In genomic region chr13:32957917-32958316, GRCm38 (mm10) we compare ENCODE assay signal across 26 mouse cellular contexts. TPM values are rescaled to one million over a fixed set of nuclear protein-coding genes. Genes with fewer than 3 reads are reported as not detected.
DNase-seq lines count a peak whose midpoint lies in the region; ATAC-seq and TF ChIP-seq lines count a peak whose summit lies in the region.
"Had no signal": no experiment of that assay in that cellular context is flagged by ENCODE, and none has a peak within 500 bp of the region (broad histone marks: within the 10 kb centered on the region; RNA-seq: fewer than 3 reads in every experiment).

No protein-coding gene starts in this region.

- no peaks in the 10 kb centered on the region for H3K27me3 ChIP-seq in heart, embryonic 13.5 days (replicated peaks)
- H3K27me3 ChIP-seq in lung, postnatal 0 days (replicated peaks; ENCODE audit: insufficient read depth, low read length) = no peaks in the 10 kb centered on the region
- no peaks in the 10 kb centered on the region for H3K27me3 ChIP-seq in midbrain, embryonic 14.5 days (ENCODE audit: control insufficient read depth, insufficient read depth, low read length)
- H3K27me3 ChIP-seq: embryonic facial prominence, embryonic 15.5 days had no signal

- H3K9ac ChIP-seq in heart, embryonic 13.5 days = no peak overlapping the region
- H3K9ac ChIP-seq in lung, postnatal 0 days (replicated peaks; ENCODE audit: low read depth) = no peak overlapping the region
- H3K9ac ChIP-seq in midbrain, embryonic 14.5 days (replicated peaks; ENCODE audit: low read length) = no peak overlapping the region
- H3K9ac ChIP-seq: embryonic facial prominence, embryonic 15.5 days had no signal

- no peak overlapping the region for H3K4me2 ChIP-seq in heart, embryonic 13.5 days
- H3K4me2 ChIP-seq in lung, postnatal 0 days (replicated peaks; ENCODE audit: low read depth, low read length) = no peak overlapping the region
- no peak overlapping the region for H3K4me2 ChIP-seq in midbrain, embryonic 14.5 days (ENCODE audit: low read length)
- H3K4me2 ChIP-seq: embryonic facial prominence, embryonic 15.5 days; midbrain, embryonic 11.5 days had no signal

- no peak for ATAC-seq in heart, embryonic 13.5 days (ENCODE audit: extremely low read depth, insufficient number of reproducible peaks, low FRiP score, low TSS enrichment)
- peak; percentile 80 for ATAC-seq in lung, postnatal 0 days
- no peak for ATAC-seq in midbrain, embryonic 14.5 days (ENCODE audit: low FRiP score, low TSS enrichment)

- no peaks in the 10 kb centered on the region for H3K36me3 ChIP-seq in heart, embryonic 13.5 days
- no peaks in the 10 kb centered on the region for H3K36me3 ChIP-seq in lung, postnatal 0 days (ENCODE audit: insufficient read depth, low read length)
- no peaks in the 10 kb centered on the region for H3K36me3 ChIP-seq in midbrain, embryonic 14.5 days (ENCODE audit: control insufficient read depth, insufficient read depth, low read length)
- H3K36me3 ChIP-seq: embryonic facial prominence, embryonic 15.5 days; hindbrain, embryonic 10.5 days had no signal

- 40% methylated on average over 4 of the region's 4 CpGs for WGBS in heart, embryonic 13.5 days
- WGBS in lung, postnatal 0 days = 28% methylated on average over 4 of the region's 4 CpGs
- 81% methylated on average over 4 of the region's 4 CpGs for WGBS in midbrain, embryonic 14.5 days

- DNase-seq in adrenal gland, adult 2 months = peak; percentile 42
- DNase-seq in adrenal gland, postnatal 25 days = no peak
- no peak for DNase-seq in heart, adult 8-10 months (ENCODE audit: low spot score)
- peak; percentile 53 for DNase-seq in NIH3T3 (ENCODE audit: low read depth)
- peak; percentile 72 for DNase-seq in lung, postnatal 0 days (ENCODE audit: low spot score)
- no peak for DNase-seq in midbrain, embryonic 14.5 days
- no peak for DNase-seq in spleen, postnatal 36 days (ENCODE audit: low spot score in 2 of 2)
- DNase-seq: cerebellum, adult 11 months; cerebellum, postnatal 14 days; embryo, embryonic 11 days; gastrocnemius, postnatal 10 days; left cerebral cortex, postnatal 4 days; thymus, postnatal 36 days had no signal

- TF ChIP-seq CTCF in lung, postnatal 0 days (IDR thresholded peaks at IDR 0.05) = no peak

- peak; percentile 100 for TF ChIP-seq EP300 in lung, postnatal 0 days (IDR thresholded peaks at IDR 0.05)

- H3K27ac ChIP-seq in heart, embryonic 13.5 days (replicated peaks) = peak overlapping the region; percentile 79
- peak overlapping the region; percentile 68 for H3K27ac ChIP-seq in lung, postnatal 0 days (ENCODE audit: low read length)
- no peak overlapping the region for H3K27ac ChIP-seq in midbrain, embryonic 14.5 days (replicated peaks; ENCODE audit: low read depth, low read length)
- H3K27ac ChIP-seq: embryonic facial prominence, embryonic 15.5 days; hindbrain, embryonic 10.5 days; macrophage had no signal

- peaks cover 32% of the 10 kb centered on the region for H3K4me1 ChIP-seq in heart, embryonic 13.5 days
- H3K4me1 ChIP-seq in lung, postnatal 0 days (ENCODE audit: insufficient read depth, low read depth, low read length) = no peaks in the 10 kb centered on the region
- H3K4me1 ChIP-seq in midbrain, embryonic 14.5 days (ENCODE audit: control insufficient read depth, insufficient read depth, low read length) = no peaks in the 10 kb centered on the region
- H3K4me1 ChIP-seq: embryonic facial prominence, embryonic 15.5 days; hindbrain, embryonic 10.5 days had no signal

- peaks cover 6% of the 10 kb centered on the region; the same call in 1 of the 2 replicates for H3K9me3 ChIP-seq in heart, embryonic 13.5 days
- no peaks in the 10 kb centered on the region for H3K9me3 ChIP-seq in lung, postnatal 0 days (ENCODE audit: low read length)
- H3K9me3 ChIP-seq in midbrain, embryonic 14.5 days (ENCODE audit: control insufficient read depth, low read length) = no peaks in the 10 kb centered on the region
- H3K9me3 ChIP-seq: embryonic facial prominence, embryonic 15.5 days had no signal

- no peak overlapping the region for H3K4me3 ChIP-seq in heart, embryonic 13.5 days
- H3K4me3 ChIP-seq in lung, postnatal 0 days (ENCODE audit: low read depth, low read length) = no peak overlapping the region
- H3K4me3 ChIP-seq in midbrain, embryonic 14.5 days (replicated peaks; ENCODE audit: low read depth, low read length) = no peak overlapping the region
- H3K4me3 ChIP-seq: embryonic facial prominence, embryonic 15.5 days; hindbrain, embryonic 10.5 days had no signal

RNA-seq across cellular contexts. Expression of gene Serpinb6b, which starts 7.1 kb away (rescaled TPM):
- total RNA-seq in adrenal gland, adult 2 months (2021) = 10 to 100 TPM; 28.3 to 31.1 TPM
- polyA plus RNA-seq in adrenal gland, adult 2 months (2012; rRNA removed) = 6.2 and 7.3 TPM in 2 replicates
- 43.9 and 61.3 TPM in 2 replicates for total RNA-seq in adrenal gland, postnatal 25 days (2021)
- polyA plus RNA-seq in heart, embryonic 13.5 days (2015; fragmentation: Nextera tagmentation; extraction: Ambion mirVana) = 18.0 and 22.7 TPM in 2 replicates
- total RNA-seq in heart, adult 8-10 months (2022) = 10 to 100 TPM; 38.5 to 44.4 (median 41.6) TPM
- polyA plus RNA-seq in lung, postnatal 0 days (2015; fragmentation: Nextera tagmentation; extraction: Ambion mirVana) = 232 and 253 TPM in 2 replicates
- polyA plus RNA-seq in midbrain, embryonic 14.5 days (2014; fragmentation: Nextera tagmentation; extraction: Ambion mirVana) = 0.81 and 0.95 TPM in 2 replicates

RNA-seq across cellular contexts. Expression of gene Serpinb9, which starts 45.1 kb away (rescaled TPM):
- 10 to 100 TPM; 19.0 to 19.4 TPM for total RNA-seq in adrenal gland, adult 2 months (2021)
- 3.0 TPM in 2 replicates for polyA plus RNA-seq in adrenal gland, adult 2 months (2012; rRNA removed)
- 15.6 and 19.8 TPM in 2 replicates for total RNA-seq in adrenal gland, postnatal 25 days (2021)
- 7.8 and 8.2 TPM in 2 replicates for polyA plus RNA-seq in heart, embryonic 13.5 days (2015; fragmentation: Nextera tagmentation; extraction: Ambion mirVana)
- 10 to 100 TPM in 1 of 4 experiments, 1 to 10 TPM in 3; 7.9 to 10.7 (median 9.6) TPM for total RNA-seq in heart, adult 8-10 months (2022)
- polyA plus RNA-seq in lung, postnatal 0 days (2015; fragmentation: Nextera tagmentation; extraction: Ambion mirVana) = 75.2 and 83.1 TPM in 2 replicates
- polyA plus RNA-seq in midbrain, embryonic 14.5 days (2014; fragmentation: Nextera tagmentation; extraction: Ambion mirVana) = 0.32 and 1.8 TPM in 2 replicates

RNA-seq across cellular contexts. Expression of gene Serpinb1c, which starts 59.9 kb away (rescaled TPM):
- total RNA-seq in adrenal gland, adult 2 months (2021) = not detected
- polyA plus RNA-seq in adrenal gland, adult 2 months (2012; rRNA removed) = not detected in 2 replicates
- total RNA-seq in adrenal gland, postnatal 25 days (2021) = not detected in 2 replicates
- 0.20 and 0.22 TPM in 2 replicates for polyA plus RNA-seq in heart, embryonic 13.5 days (2015; fragmentation: Nextera tagmentation; extraction: Ambion mirVana)
- 1 to 10 TPM; 2.0 to 3.8 (median 2.4) TPM for total RNA-seq in heart, adult 8-10 months (2022)
- polyA plus RNA-seq in lung, postnatal 0 days (2015; fragmentation: Nextera tagmentation; extraction: Ambion mirVana) = 0.07 and 0.11 TPM in 2 replicates
- not detected in 2 replicates for polyA plus RNA-seq in midbrain, embryonic 14.5 days (2014; fragmentation: Nextera tagmentation; extraction: Ambion mirVana)
- total RNA-seq: layer of hippocampus, adult 18-20 months; left cerebral cortex, adult 18-20 months; left cerebral cortex, postnatal 4 days; MEL had no signal
- polyA plus RNA-seq: brain, embryonic 14.5 days; embryonic facial prominence, embryonic 15.5 days; forebrain, embryonic 11.5 days; frontal cortex, adult 2 months; hindbrain, embryonic 10.5 days; kidney, embryonic 14.5 days; midbrain, embryonic 11.5 days; testis, adult 2 months had no signal

Comparison
In these comparisons a context has a peak if more than half of its experiments do, and no peak if none do; other contexts are left out.
1. DNase-seq: peak in adrenal gland, adult 2 months (single experiment), NIH3T3 (single experiment) and lung, postnatal 0 days (single experiment); none in adrenal gland, postnatal 25 days (single experiment), heart, adult 8-10 months (single experiment), midbrain, embryonic 14.5 days (single experiment) and spleen, postnatal 36 days (0 of 2).